In the genomic region with DNA sequence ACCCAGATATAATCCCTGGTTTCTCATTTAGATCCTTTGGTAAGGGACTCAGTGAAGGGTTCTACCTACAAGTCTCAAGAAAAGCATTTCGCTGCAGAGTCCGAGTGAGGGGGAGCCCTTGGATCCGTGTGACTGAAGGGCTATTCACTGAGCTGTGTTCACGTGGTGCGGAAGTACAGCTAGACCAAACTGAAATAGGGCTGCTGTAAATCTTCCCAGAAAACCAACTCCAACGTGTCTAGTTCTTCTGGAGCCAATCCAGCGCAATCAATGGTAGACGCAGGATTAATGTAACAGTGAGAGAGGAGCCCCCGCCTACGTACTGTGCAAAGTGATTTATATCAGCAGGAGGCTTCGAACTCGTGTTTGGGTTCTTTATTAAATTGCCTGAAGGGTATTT, we compare ENCODE assay signal across 27 mouse cellular contexts.
DNase-seq lines count a peak whose midpoint lies in the region; ATAC-seq lines count a peak whose summit lies in the region.
"Had no signal": no experiment of that assay in that cellular context is flagged by ENCODE, and none has a peak within 500 bp of the region (broad histone marks: within the 10 kb centered on the region; RNA-seq: fewer than 3 reads in every experiment).

No protein-coding gene starts in this region.

- no peak overlapping the region for H3K9ac ChIP-seq in limb, embryonic 13.5 days
- H3K9ac ChIP-seq: forebrain, embryonic 12.5 days; liver, postnatal 0 days; stomach, embryonic 15.5 days had no signal

- H3K9me3 ChIP-seq in limb, embryonic 13.5 days, result no peaks in the 10 kb centered on the region
- no peaks in the 10 kb centered on the region for H3K9me3 ChIP-seq in limb, embryonic 10.5 days (replicated peaks)
- H3K9me3 ChIP-seq: forebrain, embryonic 12.5 days; hindbrain, embryonic 10.5 days; midbrain, embryonic 10.5 days; stomach, embryonic 15.5 days had no signal

- no peak overlapping the region for H3K4me2 ChIP-seq in limb, embryonic 13.5 days (replicated peaks)
- H3K4me2 ChIP-seq: forebrain, embryonic 12.5 days; heart, embryonic 11.5 days; liver, embryonic 11.5 days; stomach, embryonic 15.5 days had no signal

- ATAC-seq in limb, embryonic 13.5 days (ENCODE audit: low FRiP score, low read depth), result no peak
- ATAC-seq: CD4-positive, CD25-positive, alpha-beta regulatory T cell, adult 4 months; hindbrain, postnatal 0 days; liver, postnatal 0 days; lung, postnatal 0 days; midbrain, embryonic 16.5 days had no signal

- H3K27ac ChIP-seq in limb, embryonic 13.5 days, result 0 out of 2 replicates have a peak overlapping the region, but pooled peaks have one; percentile 34
- no peak overlapping the region for H3K27ac ChIP-seq in limb, embryonic 10.5 days
- H3K27ac ChIP-seq: forebrain, embryonic 12.5 days; gastrocnemius, adult 2 months; hindbrain, embryonic 10.5 days; hindbrain, postnatal 0 days; midbrain, embryonic 10.5 days; stomach, embryonic 15.5 days had no signal

- peak; percentile 54 for DNase-seq in heart, adult 11 months
- DNase-seq in heart, postnatal 14 days, result no peak
- no peak for DNase-seq in limb, embryonic 10.5 days (ENCODE audit: low spot score)
- peak; percentile 56 for DNase-seq in kidney, postnatal 10 days
- DNase-seq in left cerebral cortex, postnatal 25 days (ENCODE audit: low spot score in 2 of 2), result no peak
- DNase-seq in yolk sac, embryonic 10.5 days (ENCODE audit: low spot score), result no peak
- DNase-seq: adrenal gland, postnatal 36 days; cerebellum, adult 11 months; cerebellum, adult 9-11 months; gastrocnemius, adult 2 months; liver, postnatal 0 days; right cerebral cortex, adult 18-20 months; right cerebral cortex, postnatal 4 days; thymus, adult 18-20 months; thymus, postnatal 4 days had no signal

- 66% methylated on average over 12 of the region's 12 CpGs for WGBS in limb, embryonic 13.5 days
- 86% methylated on average over 12 of the region's 12 CpGs for WGBS in limb, embryonic 10.5 days

- H3K4me1 ChIP-seq in limb, embryonic 13.5 days, result peaks cover 35% of the 10 kb centered on the region
- H3K4me1 ChIP-seq in limb, embryonic 10.5 days, result peaks cover 36% of the 10 kb centered on the region
- H3K4me1 ChIP-seq: forebrain, embryonic 12.5 days; stomach, embryonic 15.5 days had no signal

- H3K4me3 ChIP-seq in limb, embryonic 13.5 days, result no peak overlapping the region
- H3K4me3 ChIP-seq in limb, embryonic 10.5 days, result no peak overlapping the region
- H3K4me3 ChIP-seq: forebrain, embryonic 12.5 days; gastrocnemius, adult 2 months; hindbrain, embryonic 10.5 days; midbrain, embryonic 10.5 days; myocyte; stomach, embryonic 15.5 days had no signal

- intact Hi-C loops in heart, postnatal 14 days (cut with DNase I), result no loop called here
- intact Hi-C loops in left cerebral cortex, postnatal 25 days (cut with DNase I), result no loop called here

- no peaks in the 10 kb centered on the region for H3K36me3 ChIP-seq in limb, embryonic 13.5 days
- no peaks in the 10 kb centered on the region for H3K36me3 ChIP-seq in limb, embryonic 10.5 days
- H3K36me3 ChIP-seq: forebrain, embryonic 12.5 days; hindbrain, embryonic 10.5 days; midbrain, embryonic 10.5 days; stomach, embryonic 15.5 days had no signal

- no peaks in the 10 kb centered on the region for H3K27me3 ChIP-seq in limb, embryonic 13.5 days
- no peaks in the 10 kb centered on the region for H3K27me3 ChIP-seq in limb, embryonic 10.5 days (ENCODE audit: low read depth, poor library complexity, severe bottlenecking)
- H3K27me3 ChIP-seq: stomach, embryonic 15.5 days had no signal

Comparison
In these comparisons a context has a peak if more than half of its experiments do, and no peak if none do; other contexts are left out.
1. DNase-seq: peak in heart, adult 11 months (single experiment) and kidney, postnatal 10 days (single experiment); none in heart, postnatal 14 days (0 of 2), limb, embryonic 10.5 days (single experiment), left cerebral cortex, postnatal 25 days (0 of 2) and yolk sac, embryonic 10.5 days (single experiment).